Mouse (Mus musculus): ENCODE results near the gene Rsph1.

The Rsph1 gene

DNA sequence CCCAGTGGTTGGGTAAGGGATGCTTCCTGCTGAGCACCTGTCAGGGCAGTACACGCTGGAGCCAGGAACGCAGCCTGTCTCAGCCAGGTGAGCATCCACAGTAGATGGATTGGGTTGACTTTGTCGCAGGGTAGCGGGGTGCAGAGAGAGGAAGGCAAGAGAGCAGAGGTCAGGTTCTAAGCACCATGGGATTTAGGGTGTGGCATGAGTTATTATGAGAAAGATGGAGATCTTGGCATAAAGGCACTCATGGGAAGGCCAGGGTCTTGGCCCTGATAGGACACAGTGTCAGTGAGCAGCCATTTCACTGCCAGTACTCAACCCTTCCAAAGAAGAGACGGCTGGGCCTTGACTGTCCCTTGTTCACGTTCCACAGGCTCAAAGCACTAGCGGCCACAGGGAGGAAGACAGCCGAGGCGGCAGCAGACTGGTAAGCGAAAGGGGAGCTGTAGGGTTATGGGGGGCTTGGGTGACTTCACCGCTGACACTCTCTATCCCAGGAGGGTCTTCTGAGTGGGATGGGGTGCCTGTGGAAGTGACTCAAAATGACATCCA, 67.7 kb downstream of the Rsph1 start:
- DNase-seq (ENCODE audit: low read depth, low spot score): no peak

- DNase-seq (ENCODE audit: low read depth, low spot score): no peak
Observed at GRCm38 (mm10) chr17:31208654-31209053, 68.5 kb downstream of the Rsph1 start.

DNA sequence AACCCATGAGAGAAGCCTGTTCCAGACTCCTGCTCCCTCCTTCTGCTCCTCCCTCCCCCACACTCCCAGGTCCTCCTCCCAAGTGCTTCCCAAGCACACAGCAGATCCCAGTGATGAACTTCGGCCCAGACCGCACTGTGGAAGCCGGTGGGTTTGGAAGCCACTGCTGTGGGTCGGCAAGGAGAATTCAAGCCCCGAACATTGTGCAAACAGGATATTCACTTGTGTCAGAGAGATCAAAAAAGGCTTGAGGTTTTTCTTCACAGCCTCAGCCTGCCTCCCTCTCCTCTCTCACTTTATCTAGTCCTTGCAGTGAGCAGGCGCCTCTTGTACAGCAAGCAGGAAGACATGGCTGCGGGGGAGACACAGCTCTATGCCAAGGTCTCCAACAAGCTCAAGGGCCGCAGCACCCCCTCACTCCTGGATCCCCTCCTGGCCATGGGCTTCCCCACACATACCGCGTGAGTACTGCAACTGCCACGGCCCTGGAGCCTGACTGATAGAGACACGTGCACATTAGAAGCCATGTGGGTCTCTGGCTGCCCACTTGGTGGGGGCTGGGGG, 69.3 kb downstream of the Rsph1 start, which contains the start of gene Ubash3a:
Gene Ubash3a (plus strand): TSS at position 103 of the 564 bp plus-strand sequence.
- no peak for DNase-seq (ENCODE audit: low read depth, low spot score)
